Mouse (Mus musculus) lung, adult 2 months (tissue): ENCODE results near the gene Utp14b.

ENCODE experiments used
- CTCF ChIP-seq: fragments of 200-500 bp; IDR thresholded peaks from 2 replicates; pipeline ENCODE4 v1.5.1; 2011; ENCODE audit warnings: mild to moderate bottlenecking, low read length, control low read depth; ENCODE audit not compliant: insufficient read depth
- POLR2A ChIP-seq: fragments of 200-500 bp; IDR thresholded peaks from 2 replicates; pipeline ENCODE4 v1.6.1; 2011; ENCODE audit warnings: low read depth, mild to moderate bottlenecking, control low read depth, low read length, borderline replicate concordance; ENCODE audit errors: extremely low read depth

DNA sequence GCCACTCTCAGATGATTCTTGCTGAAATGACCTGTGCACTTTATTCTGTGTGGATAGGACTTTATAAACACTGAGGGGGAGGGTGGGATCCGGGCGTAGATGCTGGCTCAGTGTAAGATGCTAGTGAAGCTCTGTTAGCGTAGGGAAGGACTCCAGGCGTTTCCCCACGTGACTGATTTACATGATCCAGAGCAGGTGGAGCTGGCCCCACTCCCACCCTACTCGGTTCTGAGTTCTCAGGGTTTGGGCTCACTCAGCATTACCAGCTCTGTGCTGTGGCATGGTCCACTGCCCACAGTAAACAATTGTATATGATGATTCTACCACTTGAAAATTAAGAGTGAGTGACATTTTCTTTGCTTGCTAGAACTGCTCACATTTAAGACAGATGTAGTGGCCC, 40.3 kb downstream of the Utp14b start:
- TF ChIP-seq POLR2A (no peak), CTCF (no peak)
